Mouse (Mus musculus) natural killer cell, adult 2 months (primary cell): ENCODE measurements around the gene Fam234b.

Experiments
- DNase-seq, 2 experiments: peaks; one replicate each; pipeline ENCODE4 v3.0.0; 2022; ENCODE audit warnings: low spot score in 2 of 2

Fam234b gene

GRCm38 (mm10) chr6:135267221-135267620 lies 69.4 kb downstream of the Fam234b start:
- DNase-seq, result no peak

- no peak for DNase-seq
These were observed 70.6 kb downstream of the Fam234b start for GRCm38 (mm10) chr6:135268392-135268791.

GRCm38 (mm10) chr6:135269626-135270025 lies 71.8 kb downstream of the Fam234b start:
- no peak for DNase-seq

- DNase-seq, result no peak
These were observed 74.0 kb downstream of the Fam234b start for GRCm38 (mm10) chr6:135271761-135272160.

- DNase-seq, result no peak
These were observed 75.3 kb downstream of the Fam234b start for GRCm38 (mm10) chr6:135273066-135273465.

- no peak for DNase-seq
These were observed 77.5 kb downstream of the Fam234b start for GRCm38 (mm10) chr6:135275231-135275630.

GRCm38 (mm10) chr6:135276474-135277295 lies 78.9 kb downstream of the Fam234b start:
- DNase-seq, result no peak

- DNase-seq, result no peak
These were observed 80.5 kb downstream of the Fam234b start for GRCm38 (mm10) chr6:135278302-135278701.

- DNase-seq, result no peak
These were observed 81.5 kb downstream of the Fam234b start for GRCm38 (mm10) chr6:135279286-135279685.

GRCm38 (mm10) chr6:135279856-135280255 lies 82.1 kb downstream of the Fam234b start:
- DNase-seq, result no peak

GRCm38 (mm10) chr6:135292391-135292790 lies 94.6 kb downstream of the Fam234b start:
- no peak for DNase-seq

- DNase-seq, result no peak
These were observed 96.4 kb downstream of the Fam234b start for GRCm38 (mm10) chr6:135294150-135294549.
